Mouse (Mus musculus) activated CD4-positive, CD25-positive, alpha-beta regulatory T cell, adult 4 months (primary cell): ENCODE results near the gene Spic. TPM values are rescaled to one million over a fixed set of nuclear protein-coding genes. Genes with fewer than 3 reads are reported as not detected.

ENCODE experiments used
- ATAC-seq: one replicate; pipeline ENCODE4 v1.8.0; 2017
- polyA plus RNA-seq, 2 experiments: library from polyadenylated mRNA; unstranded; fragments of 100-300 nt; shearing (Covaris generic); gene quantifications; one replicate each; pipeline ENCODE4 v1.2.1; 2017

The Spic gene
- polyA plus RNA-seq, 2 experiments from 2014 or later = 3.4 TPM; not detected in 1

DNA sequence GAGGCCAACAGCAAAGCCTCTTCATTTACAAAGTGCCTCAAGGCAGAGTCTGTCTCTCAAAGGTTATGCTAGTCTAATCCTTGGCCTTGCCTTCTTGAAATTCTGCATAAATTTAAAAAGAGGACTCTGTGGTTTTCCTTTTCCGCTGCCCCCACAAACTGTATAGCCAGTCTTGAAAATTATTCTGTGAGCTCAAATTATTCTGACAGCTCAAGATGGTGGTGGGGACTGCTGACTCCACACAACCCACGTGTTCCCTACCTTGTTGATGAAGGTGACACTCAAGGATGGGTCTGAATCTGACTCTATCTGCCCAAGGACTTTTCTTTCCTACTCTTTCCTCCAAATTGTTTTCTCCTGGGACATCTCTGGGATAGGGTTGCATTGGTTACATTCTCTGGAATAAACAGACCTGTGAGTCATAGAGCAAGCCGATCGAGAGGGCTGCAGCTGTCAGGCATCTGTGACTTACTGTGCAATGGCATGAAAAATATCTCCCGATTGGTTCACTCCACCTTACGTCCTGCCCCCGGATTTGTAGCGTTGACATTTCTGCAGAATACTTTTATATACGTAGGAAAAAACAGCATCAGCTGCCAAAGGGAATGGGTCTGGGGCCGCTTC lies 53.4 kb downstream of the Spic start:
- ATAC-seq = no peak

DNA sequence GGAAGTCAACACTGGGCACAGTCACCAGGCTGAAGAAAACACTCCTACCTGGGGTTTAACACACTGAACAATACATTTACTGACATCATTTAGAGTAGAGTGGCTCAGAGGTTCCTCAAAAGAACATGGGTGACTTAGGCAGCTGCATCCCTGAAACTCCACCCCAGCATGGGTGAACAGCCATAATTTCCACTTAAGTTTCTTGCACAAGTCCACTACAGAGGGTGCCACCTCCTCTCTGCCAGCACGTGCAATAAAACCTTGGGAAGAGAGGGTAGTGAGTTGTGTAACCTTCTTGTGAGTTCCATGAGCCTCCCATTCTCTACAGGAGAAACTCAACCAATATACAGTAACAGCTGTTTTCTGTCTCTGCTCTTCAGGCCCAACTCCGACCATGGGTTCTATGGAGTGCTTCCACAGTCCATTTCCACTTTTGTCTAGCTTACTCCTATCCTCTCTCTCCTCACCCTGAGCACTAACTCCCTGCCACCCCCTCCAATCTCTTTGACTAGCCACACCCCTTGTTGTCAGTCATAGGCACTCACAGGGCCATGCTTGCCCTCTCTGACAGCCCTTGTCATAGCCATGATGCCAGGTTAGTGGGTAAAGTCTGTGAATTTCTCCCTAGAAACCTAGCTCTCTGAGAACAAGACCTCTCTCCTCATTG lies 54.0 kb downstream of the Spic start:
- no peak for ATAC-seq

DNA sequence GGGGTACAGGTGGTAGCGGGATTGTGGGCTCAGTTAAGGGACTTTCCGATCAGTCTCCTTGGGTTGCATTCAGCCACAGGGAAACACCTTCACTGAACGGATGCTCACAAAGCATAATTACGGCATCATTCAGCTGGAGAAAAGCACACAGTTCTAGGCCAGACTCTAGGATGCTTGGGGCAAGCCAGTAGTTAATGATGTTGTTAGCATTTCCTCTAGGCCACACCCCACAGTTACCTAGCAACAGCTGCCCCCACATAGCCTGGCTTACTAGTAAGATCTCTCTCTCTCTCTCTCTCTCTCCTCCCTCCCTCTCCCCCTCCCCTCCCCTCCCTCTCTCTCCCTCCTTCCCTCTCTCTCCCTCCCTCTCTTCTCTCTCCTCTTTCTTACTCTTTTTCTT lies 57.8 kb downstream of the Spic start:
- ATAC-seq = no peak

DNA sequence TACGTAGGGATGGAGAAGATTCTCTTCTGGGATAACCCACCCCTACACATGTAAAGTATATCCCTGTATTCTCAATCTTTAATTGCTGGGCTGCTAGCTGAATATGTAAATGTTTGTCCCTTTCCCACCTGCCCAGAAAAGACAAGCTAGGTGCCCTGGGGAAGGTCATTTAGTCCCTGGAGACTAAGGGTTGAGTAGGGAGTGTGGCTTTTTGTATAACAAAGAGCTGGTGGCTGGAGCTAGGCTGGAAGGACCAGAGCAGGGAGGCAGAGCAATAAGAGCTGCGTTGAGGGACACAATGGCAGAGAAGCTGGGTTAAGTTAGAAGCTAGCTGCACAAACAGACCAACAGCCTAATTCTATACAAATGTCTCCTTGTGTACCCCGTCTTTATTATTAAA lies 58.6 kb downstream of the Spic start:
- no peak for ATAC-seq

Other genes starting within 250 kb of the Spic start
- gene Sycp3, start 225.4 kb downstream of the Spic start, polyA plus RNA-seq = not detected
- 1 to 10 TPM; 1.3 to 4.7 TPM for gene Chpt1, start 180.9 kb downstream of the Spic start, polyA plus RNA-seq
- gene Mybpc1, start 79.9 kb downstream of the Spic start, polyA plus RNA-seq = not detected
- 10 to 100 TPM; 50.0 to 64.7 TPM for gene Arl1, start 45.8 kb upstream of the Spic start, polyA plus RNA-seq
- 10 to 100 TPM; 13.4 to 16.6 TPM for gene Utp20, start 141.8 kb upstream of the Spic start, polyA plus RNA-seq
- gene Slc5a8, start 201.0 kb upstream of the Spic start, polyA plus RNA-seq = not detected